Mouse (Mus musculus): Measurements from ENCODE around the gene Dll3. TPM values are rescaled to one million over a fixed set of nuclear protein-coding genes. Genes with fewer than 3 reads are reported as not detected.

Dll3 gene
- polyA plus RNA-seq (2012; rRNA removed), result 1.1 and 1.3 TPM in 2 replicates

DNA sequence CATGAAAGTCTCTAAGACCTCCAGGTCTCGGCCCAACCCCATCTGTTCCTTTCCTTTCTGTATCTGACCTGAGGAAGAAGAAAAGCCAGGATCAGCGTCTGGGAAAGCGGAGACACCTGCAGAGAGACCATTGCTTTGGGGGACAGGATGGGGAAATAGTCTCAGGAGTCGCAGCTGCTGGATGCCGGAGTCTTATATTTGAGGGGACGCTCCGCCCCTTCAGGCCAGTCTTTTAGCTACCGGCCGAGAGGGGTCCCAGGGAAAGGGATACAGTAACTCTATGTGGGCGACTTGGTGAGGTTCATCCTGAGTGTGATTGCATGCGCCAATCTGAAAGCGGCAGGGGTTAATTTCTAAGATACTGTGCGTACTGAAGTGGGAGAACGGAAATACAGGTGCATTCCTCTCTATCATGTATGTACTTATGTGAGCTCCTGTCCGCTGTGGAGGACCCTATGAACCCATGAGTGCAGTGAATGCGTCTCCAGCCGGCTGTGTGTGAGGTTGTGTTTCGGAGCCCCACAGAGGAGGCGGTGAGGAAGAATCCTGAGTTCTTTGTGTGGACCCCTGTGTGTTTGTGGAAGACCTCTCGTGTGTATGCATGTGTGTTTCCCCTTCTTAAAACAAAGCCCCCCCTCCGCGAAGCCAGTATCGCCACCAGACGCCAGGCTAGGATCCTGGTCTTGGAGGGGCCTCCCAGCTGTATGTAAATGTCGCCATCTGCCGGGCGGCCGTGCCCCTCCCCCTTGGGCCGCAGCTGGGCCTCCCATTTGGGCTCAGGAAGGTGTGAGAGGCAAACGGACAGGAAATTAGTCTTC, at the start of gene Dll3:
Dll3 (minus strand) TSS at position 623 of the 818 bp plus-strand sequence.
- TF ChIP-seq CTCF (IDR thresholded peaks at IDR 0.05; ENCODE audit: borderline replicate concordance, control insufficient read depth, extremely low read depth, insufficient read depth, low read length, poor library complexity) (peak; percentile 52; the same call in 1 of the 2 replicates), POLR2A (IDR thresholded peaks at IDR 0.05; ENCODE audit: control insufficient read depth, extremely low read depth, insufficient read depth, low read length, poor library complexity) (no peak)
- WGBS, result 8% methylated on average over 30 of the region's 30 CpGs
- DNase-seq, result peak; percentile 65
- Histone ChIP-seq H3K27ac (ENCODE audit: control insufficient read depth, insufficient read depth, low read length) (no peak within 1 kb of the TSS), H3K27me3 (ENCODE audit: control insufficient read depth, insufficient read depth, low read length) (no peaks in the 10 kb centered on the region; the same call in none of the 2 replicates), H3K4me1 (replicated peaks; ENCODE audit: control insufficient read depth, insufficient read depth, low read length) (peaks cover 6% of the 10 kb centered on the region; the same call in 1 of the 2 replicates), H3K36me3 (ENCODE audit: control insufficient read depth, insufficient read depth, low read length) (peaks cover 16% of the 10 kb centered on the region), H3K4me3 (ENCODE audit: control insufficient read depth, insufficient read depth, low read length) (no peak within 1 kb of the TSS)

DNA sequence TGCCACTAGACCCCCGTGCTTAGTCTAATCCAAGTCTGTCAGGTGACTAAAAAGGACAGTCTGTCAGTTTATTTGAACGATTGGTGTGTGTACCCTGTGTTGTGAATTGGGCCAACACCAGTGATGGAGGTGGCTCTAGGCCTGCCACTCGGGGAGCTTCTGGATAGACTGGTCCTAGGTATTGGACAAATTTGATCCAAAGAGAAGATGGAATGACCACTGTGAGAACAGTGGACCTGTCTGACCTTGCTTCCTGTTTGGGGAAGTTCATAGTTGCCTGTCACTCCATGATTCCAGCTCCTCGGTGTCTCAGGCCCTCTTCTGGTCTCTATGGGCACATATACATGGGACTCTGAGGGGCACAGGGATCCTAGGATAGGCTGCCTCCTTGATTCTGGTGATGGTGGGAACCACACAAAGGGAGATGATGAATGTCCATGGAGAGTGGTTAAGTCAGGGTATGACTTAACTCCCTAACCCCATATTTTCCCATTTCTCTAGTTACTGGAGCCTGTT, 49.7 kb upstream of the Dll3 start:
- TF ChIP-seq POLR2A (IDR thresholded peaks at IDR 0.05; ENCODE audit: control insufficient read depth, extremely low read depth, insufficient read depth, low read length, poor library complexity) (no peak), CTCF (IDR thresholded peaks at IDR 0.05; ENCODE audit: borderline replicate concordance, control insufficient read depth, extremely low read depth, insufficient read depth, low read length, poor library complexity) (no peak)
- DNase-seq, result no peak
- no peak overlapping the region; the same call in 1 of the 2 replicates for H3K4me3 ChIP-seq (ENCODE audit: control insufficient read depth, insufficient read depth, low read length)
- H3K27me3 ChIP-seq (ENCODE audit: control insufficient read depth, insufficient read depth, low read length), result no peaks in the 10 kb centered on the region
- WGBS, result 17% methylated on average over 4 of the region's 4 CpGs
- peaks cover 16% of the 10 kb centered on the region for H3K4me1 ChIP-seq (replicated peaks; ENCODE audit: control insufficient read depth, insufficient read depth, low read length)
- H3K36me3 ChIP-seq (ENCODE audit: control insufficient read depth, insufficient read depth, low read length), result peaks cover 12% of the 10 kb centered on the region
- H3K27ac ChIP-seq (ENCODE audit: control insufficient read depth, insufficient read depth, low read length), result no peak overlapping the region

- 0 out of 2 replicates have a peak, but pooled peaks have one; percentile 31 for TF ChIP-seq CTCF (IDR thresholded peaks at IDR 0.05; ENCODE audit: borderline replicate concordance, control insufficient read depth, extremely low read depth, insufficient read depth, low read length, poor library complexity)
- TF ChIP-seq POLR2A (IDR thresholded peaks at IDR 0.05; ENCODE audit: control insufficient read depth, extremely low read depth, insufficient read depth, low read length, poor library complexity), result peak; percentile 32
- WGBS, result 2% methylated on average over 50 of the region's 50 CpGs
- peaks cover 14% of the 10 kb centered on the region for H3K4me1 ChIP-seq (replicated peaks; ENCODE audit: control insufficient read depth, insufficient read depth, low read length)
- DNase-seq, result peak; percentile 99
- peak within 1 kb of the TSS; percentile 41; the same call in 1 of the 2 replicates for H3K27ac ChIP-seq (ENCODE audit: control insufficient read depth, insufficient read depth, low read length)
- no peaks in the 10 kb centered on the region for H3K27me3 ChIP-seq (ENCODE audit: control insufficient read depth, insufficient read depth, low read length)
- H3K4me3 ChIP-seq (ENCODE audit: control insufficient read depth, insufficient read depth, low read length), result peak within 1 kb of the TSS; percentile 79
- H3K36me3 ChIP-seq (ENCODE audit: control insufficient read depth, insufficient read depth, low read length), result peaks cover 12% of the 10 kb centered on the region
Measured at GRCm38 (mm10) chr7:28350155-28350883, 48.3 kb upstream of the Dll3 start, which contains the start of gene Rps16. Gene Rps16 (plus strand): TSS chr7:28350652.

DNA sequence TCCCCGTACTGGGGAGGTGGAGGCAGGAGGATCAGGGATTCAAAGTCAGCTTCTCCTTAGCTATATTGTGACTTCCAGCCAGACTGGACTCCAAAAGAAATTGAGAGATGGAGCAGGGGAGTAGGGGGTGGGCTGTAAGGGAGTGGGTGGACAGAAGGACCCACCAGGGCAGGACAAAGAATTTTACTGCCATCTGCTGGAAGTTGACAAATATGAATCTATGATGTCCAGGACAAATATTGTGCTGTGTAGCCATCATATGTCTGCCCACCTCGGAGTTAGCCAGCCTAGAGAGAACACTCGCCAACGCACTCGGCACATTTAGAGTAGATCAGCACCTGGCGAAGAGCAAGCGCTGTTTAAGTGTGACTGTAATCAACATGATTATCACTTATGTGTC, 46.6 kb upstream of the Dll3 start:
- Histone ChIP-seq H3K4me3 (ENCODE audit: control insufficient read depth, insufficient read depth, low read length) (no peak overlapping the region), H3K27ac (ENCODE audit: control insufficient read depth, insufficient read depth, low read length) (no peak overlapping the region), H3K27me3 (ENCODE audit: control insufficient read depth, insufficient read depth, low read length) (no peaks in the 10 kb centered on the region), H3K36me3 (ENCODE audit: control insufficient read depth, insufficient read depth, low read length) (peaks cover 10% of the 10 kb centered on the region), H3K4me1 (replicated peaks; ENCODE audit: control insufficient read depth, insufficient read depth, low read length) (peaks cover 10% of the 10 kb centered on the region)
- no peak for TF ChIP-seq POLR2A (IDR thresholded peaks at IDR 0.05; ENCODE audit: control insufficient read depth, extremely low read depth, insufficient read depth, low read length, poor library complexity)
- no peak for TF ChIP-seq CTCF (IDR thresholded peaks at IDR 0.05; ENCODE audit: borderline replicate concordance, control insufficient read depth, extremely low read depth, insufficient read depth, low read length, poor library complexity)
- 87% methylated on average over 7 of the region's 7 CpGs for WGBS
- DNase-seq, result no peak

GRCm38 (mm10) chr7:28347746-28348145, 45.7 kb upstream of the Dll3 start:
- 88% methylated on average over 3 of the region's 3 CpGs for WGBS
- Histone ChIP-seq H3K4me1 (replicated peaks; ENCODE audit: control insufficient read depth, insufficient read depth, low read length) (peaks cover 10% of the 10 kb centered on the region), H3K36me3 (ENCODE audit: control insufficient read depth, insufficient read depth, low read length) (peaks cover 2% of the 10 kb centered on the region), H3K27ac (ENCODE audit: control insufficient read depth, insufficient read depth, low read length) (no peak overlapping the region), H3K27me3 (ENCODE audit: control insufficient read depth, insufficient read depth, low read length) (no peaks in the 10 kb centered on the region), H3K4me3 (ENCODE audit: control insufficient read depth, insufficient read depth, low read length) (no peak overlapping the region)
- TF ChIP-seq POLR2A (IDR thresholded peaks at IDR 0.05; ENCODE audit: control insufficient read depth, extremely low read depth, insufficient read depth, low read length, poor library complexity) (no peak), CTCF (IDR thresholded peaks at IDR 0.05; ENCODE audit: borderline replicate concordance, control insufficient read depth, extremely low read depth, insufficient read depth, low read length, poor library complexity) (no peak)
- DNase-seq, result no peak

GRCm38 (mm10) chr7:28344637-28345036, 42.6 kb upstream of the Dll3 start:
- Histone ChIP-seq H3K27ac (ENCODE audit: control insufficient read depth, insufficient read depth, low read length) (no peak overlapping the region), H3K4me1 (replicated peaks; ENCODE audit: control insufficient read depth, insufficient read depth, low read length) (0 out of 2 replicates have a peak, but pooled peaks cover under 1% of the 10 kb centered on the region), H3K36me3 (ENCODE audit: control insufficient read depth, insufficient read depth, low read length) (no peaks in the 10 kb centered on the region), H3K27me3 (ENCODE audit: control insufficient read depth, insufficient read depth, low read length) (no peaks in the 10 kb centered on the region; the same call in 1 of the 2 replicates), H3K4me3 (ENCODE audit: control insufficient read depth, insufficient read depth, low read length) (no peak overlapping the region)
- no peak for TF ChIP-seq POLR2A (IDR thresholded peaks at IDR 0.05; ENCODE audit: control insufficient read depth, extremely low read depth, insufficient read depth, low read length, poor library complexity)
- TF ChIP-seq CTCF (IDR thresholded peaks at IDR 0.05; ENCODE audit: borderline replicate concordance, control insufficient read depth, extremely low read depth, insufficient read depth, low read length, poor library complexity), result no peak
- 0% methylated on average over 4 of the region's 4 CpGs for WGBS
- peak; percentile 59 for DNase-seq
